8 mouse cellular contexts compared by ENCODE assay signal in genomic region chr1:109985468-109985867, GRCm38 (mm10). TPM values are rescaled to one million over a fixed set of nuclear protein-coding genes. Genes with fewer than 3 reads are reported as not detected.
DNase-seq lines count a peak whose midpoint lies in the region; ATAC-seq lines count a peak whose summit lies in the region.

No protein-coding gene starts in this region.

- no peak overlapping the region for H3K27ac ChIP-seq in hindbrain, embryonic 14.5 days
- no peak overlapping the region for H3K27ac ChIP-seq in neural tube, embryonic 14.5 days (ENCODE audit: low read depth, low read length)

- ATAC-seq in hindbrain, embryonic 14.5 days (ENCODE audit: low FRiP score): no peak
- ATAC-seq in neural tube, embryonic 14.5 days (ENCODE audit: low read depth): peak; percentile 22; the same call in 1 of the 2 replicates

- H3K36me3 ChIP-seq in hindbrain, embryonic 14.5 days (replicated peaks; ENCODE audit: control insufficient read depth, insufficient read depth): no peaks in the 10 kb centered on the region
- no peaks in the 10 kb centered on the region for H3K36me3 ChIP-seq in neural tube, embryonic 14.5 days (ENCODE audit: control insufficient read depth, insufficient read depth, low read length)

- H3K9ac ChIP-seq in hindbrain, embryonic 14.5 days: no peak overlapping the region
- no peak overlapping the region for H3K9ac ChIP-seq in neural tube, embryonic 14.5 days (replicated peaks; ENCODE audit: low read depth, low read length)

- H3K4me3 ChIP-seq in hindbrain, embryonic 14.5 days (replicated peaks; ENCODE audit: low read length): no peak overlapping the region
- H3K4me3 ChIP-seq in neural tube, embryonic 14.5 days (ENCODE audit: low read depth, low read length): peak overlapping the region; percentile 17; the same call in 1 of the 2 replicates

- H3K27me3 ChIP-seq in hindbrain, embryonic 14.5 days (ENCODE audit: control insufficient read depth, insufficient read depth, low read length): no peaks in the 10 kb centered on the region
- no peaks in the 10 kb centered on the region for H3K27me3 ChIP-seq in neural tube, embryonic 14.5 days (ENCODE audit: control insufficient read depth, insufficient read depth, low read length)

- peak overlapping the region; percentile 10; the same call in 1 of the 2 replicates for H3K4me2 ChIP-seq in hindbrain, embryonic 14.5 days (replicated peaks)
- H3K4me2 ChIP-seq in neural tube, embryonic 14.5 days (ENCODE audit: low read depth, low read length): 0 out of 2 replicates have a peak overlapping the region, but pooled peaks have one; percentile 16

- WGBS in hindbrain, embryonic 14.5 days: 8% methylated on average over 1 of the region's 1 CpGs
- WGBS in neural tube, embryonic 14.5 days: 5% methylated on average over 1 of the region's 1 CpGs

- intact Hi-C loops in heart, postnatal 36 days (cut with DNase I): no loop called here

- H3K9me3 ChIP-seq in hindbrain, embryonic 14.5 days (ENCODE audit: control insufficient read depth, low read length): no peaks in the 10 kb centered on the region
- H3K9me3 ChIP-seq in neural tube, embryonic 14.5 days (ENCODE audit: control insufficient read depth, low read length): no peaks in the 10 kb centered on the region

- DNase-seq in layer of hippocampus, adult 11-12 months (ENCODE audit: low spot score): peak; percentile 3
- DNase-seq in layer of hippocampus, adult 8-10 months (ENCODE audit: low spot score in 2 of 2): no peak
- DNase-seq in cerebellum, postnatal 4 days (ENCODE audit: low spot score in 2 of 2): peak; percentile 36 to 72
- peak; percentile 74 for DNase-seq in hindbrain, embryonic 14.5 days (ENCODE audit: low spot score)
- DNase-seq in heart, postnatal 36 days: no peak
- no peak for DNase-seq in lung, postnatal 10 days
- no peak for DNase-seq in lung, postnatal 4 days

- H3K4me1 ChIP-seq in hindbrain, embryonic 14.5 days (replicated peaks; ENCODE audit: control insufficient read depth, insufficient read depth, low read length): 0 out of 2 replicates have a peak, but pooled peaks cover 6% of the 10 kb centered on the region
- H3K4me1 ChIP-seq in neural tube, embryonic 14.5 days (ENCODE audit: control insufficient read depth, insufficient read depth, low read length): no peaks in the 10 kb centered on the region

RNA-seq across cellular contexts. Expression of gene Cdh7, which starts 3.2 kb away (rescaled TPM):
- 10 to 100 TPM in 1 of 4 experiments, 1 to 10 TPM in 3; 6.4 to 11.1 (median 8.3) TPM for total RNA-seq in layer of hippocampus, adult 8-10 months (2022)
- polyA plus RNA-seq in hindbrain, embryonic 14.5 days (2014; fragmentation: Nextera tagmentation; extraction: Ambion mirVana): 24.9 and 26.3 TPM in 2 replicates
- 22.4 and 25.6 TPM in 2 replicates for polyA plus RNA-seq in neural tube, embryonic 14.5 days (2014; fragmentation: Nextera tagmentation; extraction: Ambion mirVana)
- total RNA-seq in heart, postnatal 36 days (2021): not detected

Comparison
In these comparisons a context has a peak if more than half of its experiments do, and no peak if none do; other contexts are left out.
1. DNase-seq: peak in layer of hippocampus, adult 11-12 months (single experiment), cerebellum, postnatal 4 days (2 of 2) and hindbrain, embryonic 14.5 days (single experiment); none in layer of hippocampus, adult 8-10 months (0 of 2), heart, postnatal 36 days (0 of 2), lung, postnatal 10 days (single experiment) and lung, postnatal 4 days (0 of 2).
2. RNA of gene Cdh7, which starts 3.2 kb away (total RNA-seq): 6.4 to 11.1 TPM in layer of hippocampus, adult 8-10 months; not detected in heart, postnatal 36 days; every median in the first group is over 4 times any median in the second.